Mouse (Mus musculus): Measurements from ENCODE around the gene Dnajc5g.

- TF ChIP-seq POLR2A (IDR thresholded peaks at IDR 0.05; ENCODE audit: borderline replicate concordance, insufficient read depth, low read length) (no peak), CTCF (IDR thresholded peaks at IDR 0.05; ENCODE audit: borderline replicate concordance, insufficient read depth, low read depth, low read length) (no peak)
These were observed 34.3 kb upstream of the Dnajc5g start for GRCm38 (mm10) chr5:31071821-31072220.

Measured in cerebellum, adult 2 months (tissue).